Mouse (Mus musculus) myocyte (in vitro differentiated cells): ENCODE results near the gene Oosp2. TPM values are rescaled to one million over a fixed set of nuclear protein-coding genes. Genes with fewer than 3 reads are reported as not detected.

Experiments used
- H3K27me3 ChIP-seq: one replicate; pipeline ENCODE4 v1.6.1; 2011; ENCODE audit not compliant: control insufficient read depth, insufficient read depth, insufficient read length
- H3K36me3 ChIP-seq: one replicate; pipeline ENCODE4 v1.6.1; 2011; ENCODE audit not compliant: control insufficient read depth, insufficient read depth
- H3K4me2 ChIP-seq: one replicate; pipeline ENCODE4 v1.6.1; 2011; ENCODE audit warnings: low read depth, control low read depth
- H3K4me3 ChIP-seq: one replicate; pipeline ENCODE4 v1.5.1; 2011; ENCODE audit warnings: mild to moderate bottlenecking, control low read depth, moderate library complexity
- H3K79me2 ChIP-seq: one replicate; pipeline ENCODE4 v1.6.1; 2011; ENCODE audit not compliant: control insufficient read depth, insufficient read depth
- H3ac ChIP-seq: one replicate; pipeline ENCODE4 v1.6.1; 2011; ENCODE audit not compliant: control insufficient read depth, insufficient read length
- E2F4 ChIP-seq: IDR thresholded peaks from one replicate; pipeline ENCODE4 v1.6.1; 2011; ENCODE audit warnings: mild to moderate bottlenecking, control low read depth, moderate library complexity; ENCODE audit not compliant: insufficient read depth
- MAX ChIP-seq: IDR thresholded peaks from one replicate; pipeline ENCODE4 v1.6.1; 2011; ENCODE audit warnings: low read depth, mild to moderate bottlenecking, control low read depth
- MYOD1 ChIP-seq, 3 experiments: IDR thresholded peaks; one replicate each; pipeline ENCODE4 v1.6.1; 2011; ENCODE audit warnings: control low read depth in 2 of 3, low read depth in 2 of 3, mild to moderate bottlenecking in 2 of 3, moderate library complexity in 1 of 3; ENCODE audit not compliant: insufficient read length in 2 of 3, control insufficient read depth in 1 of 3
- POLR2AphosphoS2 ChIP-seq: IDR thresholded peaks from one replicate; pipeline ENCODE4 v1.6.1; 2011; ENCODE audit warnings: low read depth, control low read depth; ENCODE audit not compliant: insufficient read length
- SRF ChIP-seq: IDR thresholded peaks from one replicate; pipeline ENCODE4 v1.6.1; 2011; ENCODE audit warnings: low read depth; ENCODE audit not compliant: control insufficient read depth, insufficient read length
- TCF12 ChIP-seq: IDR thresholded peaks from one replicate; pipeline ENCODE4 v1.6.1; 2011; ENCODE audit warnings: mild to moderate bottlenecking, control low read depth; ENCODE audit not compliant: poor library complexity, insufficient read depth, severe bottlenecking
- TCF3 ChIP-seq: IDR thresholded peaks from one replicate; pipeline ENCODE4 v1.6.1; 2011; ENCODE audit warnings: low read depth, control low read depth; ENCODE audit not compliant: insufficient read length
- polyA plus RNA-seq: library from polyadenylated mRNA; unstranded; fragments of >200 nt; fragmentation: generic; extraction: Trizol; gene quantifications from one replicate; pipeline ENCODE4 v1.2.1, GENCODE M21; 2012; ENCODE audit warnings: missing spikeins

Gene Oosp2
- polyA plus RNA-seq, 1 experiment, result not detected

- no peak for TF ChIP-seq E2F4
- TF ChIP-seq MAX, result no peak
- no peak for TF ChIP-seq TCF3
- no peak for TF ChIP-seq TCF12
- no peak for TF ChIP-seq MYOD1 (IDR thresholded peaks at IDR 0.05; ENCODE audit: control insufficient read depth in 1 of 3, insufficient read length in 2 of 3, low read depth in 2 of 3)
- no peak for TF ChIP-seq POLR2AphosphoS2
- TF ChIP-seq SRF, result no peak
- H3K4me3 ChIP-seq, result no peak overlapping the region
- H3K79me2 ChIP-seq, result no peaks in the 10 kb centered on the region
- no peak overlapping the region for H3ac ChIP-seq
- H3K4me2 ChIP-seq, result peak overlapping the region; percentile 12
- H3K27me3 ChIP-seq, result no peaks in the 10 kb centered on the region
- no peaks in the 10 kb centered on the region for H3K36me3 ChIP-seq
These were observed 59.0 kb downstream of the Oosp2 start for GRCm38 (mm10) chr19:11601349-11601748.

Other genes starting within 250 kb of the Oosp2 start
- not detected for gene Ms4a4b, start 217.0 kb downstream of the Oosp2 start, polyA plus RNA-seq
- gene Ms4a6c, start 191.2 kb downstream of the Oosp2 start, polyA plus RNA-seq, result not detected
- gene Gm8369, start 174.6 kb downstream of the Oosp2 start, polyA plus RNA-seq, result not detected
- not detected for gene Ms4a6b, start 144.0 kb downstream of the Oosp2 start, polyA plus RNA-seq
- gene Ms4a4d, start 123.8 kb downstream of the Oosp2 start, polyA plus RNA-seq, result 0.08 TPM
- gene Ms4a6d, start 55.7 kb downstream of the Oosp2 start, polyA plus RNA-seq, result 0.08 TPM
- gene Ms4a2, start 36.8 kb downstream of the Oosp2 start, polyA plus RNA-seq, result not detected
- gene Ms4a3, start 19.7 kb downstream of the Oosp2 start, polyA plus RNA-seq, result not detected
- not detected for gene Oosp1, start 30.6 kb upstream of the Oosp2 start, polyA plus RNA-seq
- gene Oosp3, start 36.5 kb upstream of the Oosp2 start, polyA plus RNA-seq, result not detected
- not detected for gene Gif, start 87.0 kb upstream of the Oosp2 start, polyA plus RNA-seq
- 47.9 TPM for gene Mrpl16, start 109.8 kb upstream of the Oosp2 start, polyA plus RNA-seq
- 3.3 TPM for gene Stx3, start 158.8 kb upstream of the Oosp2 start, polyA plus RNA-seq
- gene Olfr1417, start 178.7 kb upstream of the Oosp2 start, polyA plus RNA-seq, result not detected
- gene Olfr1418, start 200.5 kb upstream of the Oosp2 start, polyA plus RNA-seq, result not detected
- gene Olfr1419, start 214.5 kb upstream of the Oosp2 start, polyA plus RNA-seq, result not detected
- gene Olfr1420, start 226.0 kb upstream of the Oosp2 start, polyA plus RNA-seq, result not detected